Mouse (Mus musculus) B cell, adult 2 months (primary cell): Measurements from ENCODE around the gene Gm21637.
"Not testable (repeated sequence)": the region's sequence is repeated elsewhere in the genome, so short reads cannot be mapped to it uniquely, and the experiment has no call there.

ENCODE experiments used
- DNase-seq, 2 experiments: peaks; one replicate each; pipeline ENCODE4 v3.0.0; 2022

Gm21637 gene

GRCm38 (mm10) chrX:31961744-31962143 is at the start of gene Gm21637:
Gene Gm21637 (plus strand): TSS chrX:31962044.
- DNase-seq: not testable (repeated sequence)
